Mouse (Mus musculus) urinary bladder, adult 2 months (tissue): ENCODE measurements around the gene Sik2. TPM values are rescaled to one million over a fixed set of nuclear protein-coding genes. Genes with fewer than 3 reads are reported as not detected.

Source experiments
- DNase-seq: peaks from one replicate; pipeline ENCODE4 v3.0.0; 2022; ENCODE audit warnings: low spot score
- polyA plus RNA-seq: library from polyadenylated mRNA; depleted of rRNA; stranded (reverse); fragments of >200 nt; gene quantifications from 2 replicates; pipeline ENCODE4 v1.2.3, GENCODE M21; 2012; rRNA removed

The Sik2 gene
- 17.4 and 19.2 TPM in 2 replicates for polyA plus RNA-seq

GRCm38 (mm10) chr9:51008841-51009655 is at the start of gene Sik2:
Sik2 (minus strand) TSS chr9:51009073.
- DNase-seq, result peak; percentile 84

GRCm38 (mm10) chr9:51056360-51057324 is 47.8 kb upstream of the Sik2 start:
- no peak for DNase-seq

DNA sequence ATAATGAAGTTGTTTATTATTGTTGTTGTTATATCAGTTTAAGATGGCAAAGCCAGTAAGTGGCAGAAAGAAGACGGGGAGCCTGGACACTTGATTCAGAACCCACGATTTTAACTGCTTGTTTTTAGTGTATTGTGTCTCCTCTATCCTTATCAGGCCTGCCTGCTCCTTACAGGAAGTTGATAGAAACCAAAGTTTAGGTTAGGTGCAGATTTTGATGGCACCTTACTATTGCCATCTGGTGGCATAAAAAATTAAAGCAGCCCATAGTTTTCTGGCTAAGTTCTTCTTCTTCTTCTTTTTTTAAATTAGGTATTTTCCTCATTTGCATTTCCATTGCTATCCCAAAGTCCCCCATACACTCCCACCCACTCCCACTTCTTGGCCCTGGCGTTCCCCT is 43.3 kb upstream of the Sik2 start:
- no peak for DNase-seq

DNA sequence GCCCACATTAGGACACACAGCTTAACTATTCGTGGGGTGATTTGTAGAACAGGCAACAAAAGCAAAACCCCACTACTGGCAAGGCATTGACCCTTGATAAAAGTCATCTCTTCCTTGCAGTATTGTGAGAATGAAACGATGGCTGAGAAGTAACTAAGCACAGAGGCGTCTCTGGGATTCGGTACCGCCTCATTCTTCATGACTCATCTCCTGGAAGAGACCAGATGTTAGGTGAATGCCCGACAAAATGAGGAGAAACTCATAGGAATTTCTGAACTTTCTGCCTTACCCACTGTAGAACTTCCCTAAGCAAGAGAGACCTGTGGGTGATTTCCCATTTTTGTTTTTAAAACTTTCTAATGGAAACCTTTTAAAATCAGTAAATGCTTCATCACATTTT is 33.3 kb upstream of the Sik2 start:
- DNase-seq, result no peak

GRCm38 (mm10) chr9:51041491-51041980 is 32.7 kb upstream of the Sik2 start:
- no peak for DNase-seq

GRCm38 (mm10) chr9:51032785-51033529 is 24.1 kb upstream of the Sik2 start:
- DNase-seq, result no peak

GRCm38 (mm10) chr9:51032291-51032690 is 23.4 kb upstream of the Sik2 start:
- DNase-seq, result no peak

DNA sequence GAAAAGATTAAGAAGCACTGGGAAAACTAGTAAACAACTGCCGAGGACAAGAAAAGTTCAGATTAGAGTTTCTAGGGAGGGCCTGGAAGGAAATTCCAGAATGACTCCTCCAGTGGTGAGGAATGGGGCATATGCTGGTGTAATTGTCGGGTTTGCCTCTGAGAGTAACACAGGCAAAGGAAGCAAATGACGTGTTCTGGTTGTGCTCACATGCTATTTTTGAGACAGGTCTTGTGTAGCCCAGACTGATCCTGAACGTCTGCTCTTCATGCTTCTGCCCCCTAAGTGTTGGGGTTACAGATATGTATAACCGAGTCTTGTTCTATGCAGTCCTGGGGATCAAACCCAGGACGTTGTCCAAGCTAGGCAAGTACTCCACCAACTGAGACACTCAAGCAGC is 22.7 kb upstream of the Sik2 start:
- DNase-seq, result no peak

GRCm38 (mm10) chr9:51030147-51030546 is 21.3 kb upstream of the Sik2 start:
- no peak for DNase-seq

GRCm38 (mm10) chr9:51026952-51027351 is 18.1 kb upstream of the Sik2 start:
- no peak for DNase-seq

GRCm38 (mm10) chr9:51021123-51021795 is 12.4 kb upstream of the Sik2 start:
- no peak for DNase-seq

- DNase-seq, result no peak
Measured at GRCm38 (mm10) chr9:51020351-51020750, 11.5 kb upstream of the Sik2 start.

- no peak for DNase-seq
Measured at GRCm38 (mm10) chr9:51019670-51020069, 10.8 kb upstream of the Sik2 start.

GRCm38 (mm10) chr9:51015732-51016131 is 6.9 kb upstream of the Sik2 start:
- DNase-seq, result no peak

- no peak for DNase-seq
Measured at GRCm38 (mm10) chr9:51013644-51014043, 4.8 kb upstream of the Sik2 start.

DNA sequence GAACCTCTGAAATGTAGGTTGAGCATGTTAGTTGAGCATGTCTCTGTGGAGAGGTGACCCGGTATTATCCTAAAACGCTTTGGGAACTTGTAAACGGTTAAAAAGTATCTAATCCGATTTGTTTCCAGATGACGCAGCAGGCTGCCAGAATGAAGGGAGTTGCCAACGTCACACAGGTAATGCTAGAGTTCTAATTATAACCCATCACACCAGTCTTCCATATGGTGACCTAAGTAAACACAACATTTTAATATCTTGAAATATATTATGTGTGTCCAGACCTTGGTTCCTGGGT is 730 bp upstream of the Sik2 start:
- DNase-seq, result no peak

DNA sequence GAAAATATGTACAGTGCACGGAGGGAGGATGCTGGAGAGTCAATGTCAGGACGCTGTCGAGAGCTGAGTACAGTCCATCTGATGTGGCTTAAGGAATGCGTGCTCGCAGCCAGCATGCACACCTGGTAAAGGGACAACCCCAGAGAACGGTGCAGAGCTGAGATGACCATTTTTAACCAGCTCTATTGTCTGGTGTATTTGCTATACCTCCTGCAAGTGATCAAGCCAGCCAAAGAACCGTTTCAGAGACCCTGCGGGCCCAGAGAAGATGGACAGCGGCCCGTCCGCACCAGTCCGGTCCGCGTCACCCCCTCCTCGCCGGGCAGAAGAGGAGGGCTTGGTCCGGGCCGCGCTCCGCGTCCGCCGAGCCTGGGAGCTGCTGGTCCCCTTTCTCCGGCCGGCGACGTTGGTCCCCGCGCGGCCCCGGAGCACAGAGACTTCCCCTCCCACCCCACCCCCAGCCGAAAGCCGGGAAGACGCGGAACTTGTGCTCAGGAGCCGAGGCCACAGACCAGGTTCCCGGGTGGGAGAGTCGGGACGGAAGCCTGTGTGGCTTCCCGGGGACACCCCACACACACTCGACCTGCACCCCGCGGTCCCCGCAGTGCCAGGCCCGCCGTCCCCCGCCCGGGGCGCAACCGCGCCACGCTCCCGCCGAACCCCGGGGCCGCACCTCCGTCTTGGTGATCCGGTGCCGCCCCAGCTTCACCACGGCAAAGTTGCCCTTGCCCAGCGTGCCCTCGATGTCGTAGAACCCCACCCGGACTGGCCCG is 619 bp downstream of the Sik2 start:
- DNase-seq, result no peak

GRCm38 (mm10) chr9:51007726-51008067 is 1.2 kb downstream of the Sik2 start:
- no peak for DNase-seq

- no peak for DNase-seq
Measured at GRCm38 (mm10) chr9:51006846-51007245, 2.0 kb downstream of the Sik2 start.

DNA sequence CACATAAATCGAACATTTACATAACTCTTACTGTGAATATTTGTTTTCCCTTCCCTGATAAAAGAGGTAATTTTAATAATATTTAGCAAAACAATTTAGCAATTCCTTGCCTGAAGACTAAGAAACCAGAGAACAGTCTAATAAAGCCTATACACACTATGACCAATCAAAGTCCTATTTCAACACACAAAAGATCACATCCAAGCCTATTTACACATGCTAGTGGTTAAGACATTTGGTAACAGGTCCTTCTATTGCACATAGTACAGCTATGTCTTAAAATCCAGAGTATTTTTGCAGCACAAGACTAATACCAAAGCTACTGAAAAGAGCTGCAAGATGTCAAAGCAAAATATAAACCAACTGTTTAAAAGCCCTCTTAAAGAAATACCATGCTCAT is 4.8 kb downstream of the Sik2 start:
- DNase-seq, result no peak

DNA sequence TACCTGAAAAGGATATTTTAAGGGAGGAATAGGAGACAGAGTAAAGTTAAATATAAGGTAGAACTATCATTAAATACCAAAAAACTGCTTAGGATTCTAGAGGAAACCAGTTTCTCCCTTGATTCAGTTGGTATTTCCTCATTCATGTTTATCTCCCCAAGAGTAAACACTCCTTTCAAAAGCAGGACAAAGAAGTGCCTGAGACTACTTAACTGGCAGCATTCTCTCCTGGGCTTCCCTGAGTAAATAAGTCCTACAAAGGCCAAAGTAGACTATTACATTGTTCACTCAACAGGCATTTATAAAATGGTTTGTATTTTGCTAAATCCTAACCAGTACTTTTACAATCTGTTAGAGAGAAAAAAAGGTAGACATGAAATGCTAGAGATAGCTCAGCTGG is 22.2 kb downstream of the Sik2 start:
- DNase-seq, result no peak
